Comparison of ENCODE assay signal across 8 mouse cellular contexts in the genomic region with DNA sequence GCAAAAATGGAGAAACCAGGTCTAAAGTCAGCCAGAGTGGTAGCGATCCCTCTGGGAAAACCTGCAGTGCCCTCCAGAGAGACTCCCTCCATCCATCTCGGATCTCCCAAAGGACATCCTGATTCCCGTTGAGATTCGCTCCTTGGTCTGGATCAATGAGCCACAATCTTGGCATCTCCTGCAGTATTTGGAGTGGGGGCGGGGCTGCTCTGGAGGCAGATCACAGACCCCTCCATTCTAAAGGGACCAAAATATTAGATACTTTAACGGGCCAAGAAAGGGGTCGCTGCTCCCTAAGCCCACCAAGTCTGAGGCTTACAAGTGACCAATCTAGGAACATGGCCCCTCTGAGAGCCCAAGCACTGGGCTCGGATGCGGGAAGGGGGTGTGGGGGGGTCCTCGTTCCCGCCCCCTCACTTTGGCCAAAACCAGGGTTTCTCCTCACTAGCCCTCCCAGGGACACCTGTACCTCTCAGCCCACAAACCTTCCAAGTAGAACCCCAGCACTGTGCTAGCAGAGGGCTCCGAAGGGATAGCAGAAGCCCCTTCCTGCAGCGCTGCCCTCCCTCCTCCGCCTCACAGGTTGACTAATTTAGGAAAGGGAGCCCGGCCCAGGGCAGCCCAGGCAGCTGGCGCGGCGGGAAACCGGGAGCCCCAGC. TPM values are rescaled to one million over a fixed set of nuclear protein-coding genes. Genes with fewer than 3 reads are reported as not detected.
DNase-seq lines count a peak whose midpoint lies in the region; ATAC-seq and TF ChIP-seq lines count a peak whose summit lies in the region.

No protein-coding gene starts in this region.

- H3K4me1 ChIP-seq in liver, adult 2 months (ENCODE audit: control insufficient read depth, insufficient read depth, low read length): peaks cover 2% of the 10 kb centered on the region
- H3K4me1 ChIP-seq in forebrain, embryonic 12.5 days: peaks cover 30% of the 10 kb centered on the region
- H3K4me1 ChIP-seq in liver, embryonic 15.5 days (replicated peaks): peaks cover 5% of the 10 kb centered on the region; the same call in 1 of the 2 replicates

- H3K36me3 ChIP-seq in liver, adult 2 months (ENCODE audit: control insufficient read depth, insufficient read depth, low read length): no peaks in the 10 kb centered on the region
- no peaks in the 10 kb centered on the region for H3K36me3 ChIP-seq in forebrain, embryonic 12.5 days (replicated peaks)
- H3K36me3 ChIP-seq in liver, embryonic 15.5 days (replicated peaks): no peaks in the 10 kb centered on the region

- WGBS in liver, adult 2 months: 2% methylated on average over 19 of the region's 19 CpGs
- under 1% methylated on average over 19 of the region's 19 CpGs for WGBS in forebrain, embryonic 12.5 days
- 5% methylated on average over 19 of the region's 19 CpGs for WGBS in liver, embryonic 15.5 days (ENCODE audit: insufficient replicate concordance)

- DNase-seq in cerebellum, adult 11-12 months: peak; percentile 16
- DNase-seq in cerebellum, postnatal 25 days: no peak
- DNase-seq in liver, adult 2 months (ENCODE audit: extremely low read depth, low read depth, low spot score): no peak
- DNase-seq in liver: no peak
- no peak for DNase-seq in adrenal gland, adult 18-20 months (ENCODE audit: low spot score in 2 of 2)
- no peak for DNase-seq in left cerebral cortex, adult 11 months (ENCODE audit: low spot score)

- no peak for TF ChIP-seq POLR2A in liver, adult 2 months (IDR thresholded peaks at IDR 0.05; ENCODE audit: extremely low read depth, insufficient read depth, low read length)

- peaks cover 2% of the 10 kb centered on the region; the same call in 1 of the 2 replicates for H3K27me3 ChIP-seq in liver, adult 2 months (ENCODE audit: control insufficient read depth, insufficient read depth, low read length)
- no peaks in the 10 kb centered on the region for H3K27me3 ChIP-seq in forebrain, embryonic 12.5 days
- H3K27me3 ChIP-seq in liver, embryonic 15.5 days: peaks cover 38% of the 10 kb centered on the region

- H3K9ac ChIP-seq in liver, adult 2 months (ENCODE audit: low read depth, low read length): peak overlapping the region; percentile 52
- H3K9ac ChIP-seq in forebrain, embryonic 12.5 days: peak overlapping the region; percentile 79
- H3K9ac ChIP-seq in liver, embryonic 15.5 days: no peak overlapping the region; the same call in 1 of the 2 replicates

- H3K27ac ChIP-seq in liver, adult 2 months (replicated peaks; ENCODE audit: insufficient read depth, low read depth, low read length): peak overlapping the region; percentile 45
- H3K27ac ChIP-seq in forebrain, embryonic 12.5 days: peak overlapping the region; percentile 97
- 0 out of 2 replicates have a peak overlapping the region, but pooled peaks have one; percentile 38 for H3K27ac ChIP-seq in liver, embryonic 15.5 days (replicated peaks)

- peak overlapping the region; percentile 82 for H3K4me2 ChIP-seq in forebrain, embryonic 12.5 days
- peak overlapping the region; percentile 64 for H3K4me2 ChIP-seq in liver, embryonic 15.5 days

- no peaks in the 10 kb centered on the region for H3K79me2 ChIP-seq in liver, adult 2 months (ENCODE audit: control insufficient read depth, insufficient read depth, low read length)

- ATAC-seq in forebrain, embryonic 12.5 days (ENCODE audit: low FRiP score): peak; percentile 54
- 0 out of 2 replicates have a peak, but pooled peaks have one; percentile 5 for ATAC-seq in liver, embryonic 15.5 days (ENCODE audit: insufficient read depth)

- no peak for TF ChIP-seq CTCF in liver, adult 2 months (IDR thresholded peaks at IDR 0.05; ENCODE audit: low read depth, low read length)

- peak overlapping the region; percentile 68 for H3K4me3 ChIP-seq in liver, adult 2 months (ENCODE audit: insufficient read depth, low read depth, low read length)
- peak overlapping the region; percentile 71 for H3K4me3 ChIP-seq in forebrain, embryonic 12.5 days (replicated peaks)
- peak overlapping the region; percentile 54 for H3K4me3 ChIP-seq in liver, embryonic 15.5 days (replicated peaks)

- no peaks in the 10 kb centered on the region for H3K9me3 ChIP-seq in forebrain, embryonic 12.5 days
- H3K9me3 ChIP-seq in liver, embryonic 15.5 days (replicated peaks): no peaks in the 10 kb centered on the region

RNA-seq across cellular contexts. Expression of gene Hip1, which starts 56.6 kb away (rescaled TPM):
- 3.2 and 6.5 TPM in 2 replicates for total RNA-seq in liver, adult 2 months (2014; rRNA removed)
- 2.2 and 3.1 TPM in 2 replicates for polyA plus RNA-seq in liver, adult 2 months (2012; rRNA removed)
- 58.7 and 64.2 TPM in 2 replicates for polyA plus RNA-seq in forebrain, embryonic 12.5 days (2016; fragmentation: Nextera tagmentation; extraction: Ambion mirVana)
- polyA plus RNA-seq in liver, embryonic 15.5 days (2015; fragmentation: Nextera tagmentation; extraction: Ambion mirVana): 3.0 and 3.5 TPM in 2 replicates
- 10 to 100 TPM; 19.7 to 24.4 TPM for total RNA-seq in adrenal gland, adult 18-20 months (2021)

Comparison
In these comparisons a context has a peak if more than half of its experiments do, and no peak if none do; other contexts are left out.
1. H3K27ac ChIP-seq: peak in every context shown above with its lines; median percentile 97 in forebrain, embryonic 12.5 days; 45 in liver, adult 2 months; 38 in liver, embryonic 15.5 days.
2. RNA of gene Hip1, which starts 56.6 kb away (polyA plus RNA-seq): 58.7 to 64.2 TPM in forebrain, embryonic 12.5 days; 3.0 to 3.5 TPM in liver, embryonic 15.5 days and 2.2 to 3.1 TPM in liver, adult 2 months; every median in the first group is over 10 times any median in the second.
3. Peak in every context shown above with its lines, with median percentiles within 50 percentile points of each other: H3K4me3 ChIP-seq.